Mouse (Mus musculus) left cerebral cortex, adult 6 months (tissue): Measurements from ENCODE around the gene Hpd. TPM values are rescaled to one million over a fixed set of nuclear protein-coding genes. Genes with fewer than 3 reads are reported as not detected.

Experiments
- long read RNA-seq, 2 experiments: library from polyadenylated mRNA; unstranded; transcript quantifications; one replicate each; pipeline ENCODE4 v2.0.0; 2019 to 2020
- polyA plus RNA-seq: library from polyadenylated mRNA; unstranded; fragments of <200 nt; fragmentation: Nextera tagmentation; gene quantifications from 2 replicates; pipeline ENCODE4 v1.2.3, GENCODE M21; 2021

Hpd gene
- 0.10 TPM in 1 of 2 replicates, not detected in the other for polyA plus RNA-seq
- long read RNA-seq, experiment 1, partial matches to known transcripts, result 1 of 1 reads
- long read RNA-seq, experiment 1, other reads (novel, unspliced or antisense), result 0 of 1 reads
- long read RNA-seq, experiment 2, result 0 reads

GRCm38 (mm10) chr5:123182651-123183050 is at the start of gene Hpd:
Hpd (minus strand) TSS chr5:123182727.

GRCm38 (mm10) chr5:123169284-123169683 is 13.2 kb downstream of the Hpd start, which contains the start of gene Psmd9:
Psmd9 (plus strand) TSS chr5:123169413.

GRCm38 (mm10) chr5:123142161-123143157 is 40.1 kb downstream of the Hpd start, which contains the start of gene Setd1b:
Setd1b (plus strand) TSS chr5:123142193.

GRCm38 (mm10) chr5:123132308-123133071 is 50.0 kb downstream of the Hpd start, which contains the start of gene Rhof:
Rhof (minus strand) TSS chr5:123132692.

Other genes starting within 250 kb of the Hpd start
- 4.2 and 6.5 TPM in 2 replicates for gene Kdm2b, start 192.9 kb downstream of the Hpd start, polyA plus RNA-seq
- 2.6 and 13.1 TPM in 2 replicates for gene Orai1, start 167.7 kb downstream of the Hpd start, polyA plus RNA-seq
- gene Morn3, start 135.7 kb downstream of the Hpd start, polyA plus RNA-seq, result 0.63 and 0.91 TPM in 2 replicates
- 5.7 and 7.5 TPM in 2 replicates for gene Tmem120b, start 114.3 kb downstream of the Hpd start, polyA plus RNA-seq
- 27.3 and 34.6 TPM in 2 replicates for gene Rhof, start 50.0 kb downstream of the Hpd start, polyA plus RNA-seq
- 2.2 and 5.2 TPM in 2 replicates for gene Setd1b, start 40.5 kb downstream of the Hpd start, polyA plus RNA-seq
- gene Psmd9, start 13.3 kb downstream of the Hpd start, polyA plus RNA-seq, result 40.8 and 55.6 TPM in 2 replicates
- gene Wdr66, start 69.4 kb upstream of the Hpd start, polyA plus RNA-seq, result 0.49 and 0.95 TPM in 2 replicates
- gene Bcl7a, start 161.1 kb upstream of the Hpd start, polyA plus RNA-seq, result 13.4 and 25.0 TPM in 2 replicates
- gene Mlxip, start 212.1 kb upstream of the Hpd start, polyA plus RNA-seq, result 1.3 and 6.9 TPM in 2 replicates